Mouse (Mus musculus): ENCODE data around the gene Gm20662.
"Not testable (repeated sequence)": the region's sequence is repeated elsewhere in the genome, so short reads cannot be mapped to it uniquely, and the experiment has no call there.

The Gm20662 gene

GRCm38 (mm10) chr9:108013577-108013976 lies 17.4 kb downstream of the Gm20662 start:
- not testable (repeated sequence) for DNase-seq

- DNase-seq: no peak
Observed at GRCm38 (mm10) chr9:108017127-108017526, 21.0 kb downstream of the Gm20662 start.

DNA sequence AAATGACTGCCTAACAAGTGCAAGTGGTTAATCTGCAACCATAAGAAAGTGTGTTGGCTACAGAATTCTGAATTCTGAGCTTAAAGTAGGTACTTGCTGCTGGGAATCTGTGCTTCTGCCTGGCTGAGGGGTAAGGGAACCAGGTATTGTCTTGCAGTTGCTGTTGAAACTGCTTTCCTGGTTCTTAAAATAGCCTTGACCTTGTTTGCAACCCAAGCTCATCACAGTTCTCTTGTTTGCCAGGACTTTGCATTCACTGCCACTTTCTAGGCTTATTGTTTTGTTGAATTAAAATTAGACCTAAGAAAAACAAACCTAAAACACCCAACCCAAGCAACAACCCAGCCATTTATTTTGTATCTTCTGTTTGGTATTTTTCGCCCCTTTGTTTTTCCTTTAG lies 24.6 kb downstream of the Gm20662 start:
- DNase-seq: no peak

DNA sequence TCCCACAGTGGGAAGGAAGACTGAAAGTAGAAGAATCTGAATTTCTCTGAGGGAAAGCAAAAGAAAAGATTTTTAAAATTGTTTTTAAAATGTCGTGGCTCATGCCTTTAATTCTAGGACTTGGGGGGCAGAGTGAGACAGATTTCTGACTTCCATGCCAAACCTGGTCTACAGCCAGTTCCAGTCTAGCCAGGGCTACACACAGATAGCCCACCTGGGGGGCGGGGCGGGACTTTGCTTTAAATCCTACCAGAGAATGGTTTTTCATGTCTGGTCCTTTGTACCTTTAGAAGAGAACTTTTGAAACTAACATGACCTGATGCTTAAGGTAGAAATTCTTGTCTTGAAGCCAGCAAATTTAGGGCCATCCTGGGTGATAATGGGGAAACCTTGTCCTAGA lies 27.1 kb downstream of the Gm20662 start:
- DNase-seq: no peak

DNA sequence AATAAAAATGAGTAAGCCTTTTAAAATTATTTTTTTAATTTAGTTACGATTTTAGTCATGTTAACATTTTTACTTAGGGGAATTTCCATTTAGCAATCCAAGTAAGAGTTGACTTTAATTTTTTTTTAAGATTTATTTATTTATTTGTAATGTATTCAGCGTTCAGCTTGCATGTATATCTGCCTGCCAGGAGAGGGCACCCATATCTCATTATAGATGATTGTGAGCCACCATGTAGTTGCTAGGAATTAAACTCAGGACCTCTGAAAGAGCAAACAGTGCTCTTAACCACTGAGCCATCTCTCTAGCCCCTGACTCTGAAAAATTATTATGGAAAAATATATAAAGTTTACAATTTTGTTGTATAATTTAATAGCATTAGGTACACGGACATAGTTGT lies 30.4 kb downstream of the Gm20662 start:
- no peak for DNase-seq

- DNase-seq: no peak
Observed at GRCm38 (mm10) chr9:108027867-108028266, 31.7 kb downstream of the Gm20662 start.

- DNase-seq: no peak
Observed at GRCm38 (mm10) chr9:108032126-108032525, 36.0 kb downstream of the Gm20662 start.

- DNase-seq: peak; percentile 31
Observed at GRCm38 (mm10) chr9:108035331-108036156, 39.4 kb downstream of the Gm20662 start.

- no peak for DNase-seq
Observed at GRCm38 (mm10) chr9:108044751-108045492, 48.8 kb downstream of the Gm20662 start.

GRCm38 (mm10) chr9:108046582-108046981 lies 50.4 kb downstream of the Gm20662 start:
- no peak for DNase-seq

DNA sequence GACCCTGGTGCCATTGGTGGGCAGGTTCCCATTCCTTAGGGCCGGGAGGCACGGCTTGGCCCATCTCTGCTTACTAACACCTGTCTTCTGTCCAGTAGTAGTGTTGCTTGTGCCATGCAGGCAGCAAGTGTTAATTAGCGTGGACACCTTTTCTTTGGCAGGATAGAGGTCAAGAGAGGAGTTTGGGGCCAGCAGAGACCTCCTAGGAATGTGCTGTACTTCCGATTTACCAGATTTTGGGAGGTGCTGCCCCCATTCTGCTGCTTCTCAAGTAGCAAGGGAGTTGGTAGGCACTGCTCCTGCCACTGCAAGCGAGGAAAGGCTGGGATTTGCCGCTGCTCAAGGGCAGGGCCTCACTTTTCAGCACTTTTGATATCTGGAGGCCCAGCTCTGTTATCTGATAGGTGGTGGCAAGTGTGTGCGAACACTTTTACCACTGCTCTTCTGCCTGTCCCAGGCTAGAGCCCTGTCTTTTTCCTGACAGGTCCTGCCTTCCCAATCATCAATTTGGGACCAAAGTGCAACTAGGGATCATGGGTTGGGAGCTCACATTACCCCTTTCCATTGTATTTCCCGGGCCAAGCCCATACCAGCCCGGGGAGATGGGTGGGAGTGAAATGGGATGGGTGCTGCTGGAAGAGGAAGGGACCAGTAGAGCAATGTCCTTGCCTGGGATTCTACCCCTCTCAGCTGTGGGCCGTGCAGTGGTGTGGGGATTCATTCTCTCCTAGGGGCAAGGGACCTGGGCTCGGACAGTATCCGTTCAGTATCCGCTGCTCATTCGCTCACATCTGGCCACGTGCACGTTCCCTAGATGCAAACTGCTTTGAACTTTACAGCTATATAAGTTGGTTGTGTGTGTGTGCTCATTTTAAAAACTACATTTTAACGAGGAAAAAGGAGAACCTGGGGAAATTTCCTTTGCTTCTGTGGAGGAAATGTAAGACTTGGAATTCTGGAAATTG lies 51.7 kb downstream of the Gm20662 start:
- no peak for DNase-seq

DNA sequence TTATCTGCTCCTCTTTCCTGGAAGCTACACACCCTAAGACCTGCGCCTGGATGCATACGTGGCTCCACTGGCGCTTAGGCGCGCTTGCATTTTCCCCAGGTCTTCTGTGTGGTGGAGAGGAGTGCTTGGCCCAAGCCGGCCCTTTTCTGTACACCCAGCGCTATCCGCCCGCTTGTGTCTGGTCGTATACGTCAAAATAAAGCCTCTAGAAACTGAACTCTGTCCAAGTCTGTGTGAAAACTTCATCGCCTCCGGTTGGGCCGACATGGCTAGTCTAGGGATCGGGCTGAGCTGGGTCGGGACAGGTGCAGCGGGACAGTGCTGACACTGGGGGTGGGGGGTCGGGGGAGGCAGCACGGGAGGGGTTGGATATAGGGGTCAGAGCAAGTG lies 52.4 kb downstream of the Gm20662 start:
- DNase-seq: no peak

- peak; percentile 98 for DNase-seq
Observed at GRCm38 (mm10) chr9:108049016-108049455, 52.9 kb downstream of the Gm20662 start, which contains the start of gene Gmppb. Gene Gmppb (plus strand): TSS chr9:108049242.

- no peak for DNase-seq
Observed at GRCm38 (mm10) chr9:108049561-108050251, 53.6 kb downstream of the Gm20662 start.

- DNase-seq: no peak
Observed at GRCm38 (mm10) chr9:108051184-108051930, 55.2 kb downstream of the Gm20662 start.

DNA sequence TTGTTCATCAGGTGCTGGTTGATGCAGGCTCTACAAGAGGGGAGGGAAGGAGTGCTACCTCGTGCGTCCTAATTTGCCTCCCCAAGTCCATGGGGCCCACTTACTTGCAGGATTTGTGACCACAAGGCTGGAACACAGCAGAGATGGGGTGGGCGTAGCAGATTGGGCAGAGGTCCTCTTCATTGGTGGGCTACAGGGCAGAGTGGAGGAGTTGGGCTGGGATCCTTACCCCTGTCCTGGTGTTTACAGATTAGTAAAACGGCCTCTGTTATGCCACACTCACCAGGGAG lies 55.7 kb downstream of the Gm20662 start:
- DNase-seq: no peak

DNA sequence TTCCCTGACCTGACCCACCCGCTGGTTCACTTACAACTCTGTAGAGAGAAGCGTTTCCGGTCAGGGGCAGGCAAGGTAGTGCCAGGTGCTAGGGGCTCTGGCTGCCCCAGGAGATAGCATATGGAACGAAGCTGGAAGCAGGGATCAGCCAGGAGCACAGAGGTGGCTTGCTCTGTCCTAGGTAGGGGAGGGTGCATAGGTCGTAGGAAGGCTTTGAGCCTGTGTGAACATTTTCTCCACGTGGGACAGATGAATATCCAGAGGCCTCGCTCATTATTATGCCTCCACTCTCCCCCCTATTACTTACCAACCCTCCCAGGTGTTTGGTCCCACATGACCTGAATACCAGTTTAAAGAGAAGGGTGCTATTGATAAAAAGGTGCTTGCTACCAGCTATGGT lies 56.3 kb downstream of the Gm20662 start:
- no peak for DNase-seq

GRCm38 (mm10) chr9:108052885-108053664 lies 56.9 kb downstream of the Gm20662 start, which contains the start of gene Amigo3:
Gene Amigo3 (plus strand): TSS chr9:108053159.
- peak; percentile 99 for DNase-seq

- no peak for DNase-seq
Observed at GRCm38 (mm10) chr9:108053665-108054225, 57.6 kb downstream of the Gm20662 start.

- DNase-seq: no peak
Observed at GRCm38 (mm10) chr9:108054331-108055040, 58.3 kb downstream of the Gm20662 start.

Measured in lung, postnatal 36 days (tissue).